Mouse (Mus musculus) cerebellum, adult 9-10 months (tissue): ENCODE results near the gene Zfp704.

Experiments used
- DNase-seq: peaks from one replicate; pipeline ENCODE4 v3.0.0; 2022

Zfp704 gene

DNA sequence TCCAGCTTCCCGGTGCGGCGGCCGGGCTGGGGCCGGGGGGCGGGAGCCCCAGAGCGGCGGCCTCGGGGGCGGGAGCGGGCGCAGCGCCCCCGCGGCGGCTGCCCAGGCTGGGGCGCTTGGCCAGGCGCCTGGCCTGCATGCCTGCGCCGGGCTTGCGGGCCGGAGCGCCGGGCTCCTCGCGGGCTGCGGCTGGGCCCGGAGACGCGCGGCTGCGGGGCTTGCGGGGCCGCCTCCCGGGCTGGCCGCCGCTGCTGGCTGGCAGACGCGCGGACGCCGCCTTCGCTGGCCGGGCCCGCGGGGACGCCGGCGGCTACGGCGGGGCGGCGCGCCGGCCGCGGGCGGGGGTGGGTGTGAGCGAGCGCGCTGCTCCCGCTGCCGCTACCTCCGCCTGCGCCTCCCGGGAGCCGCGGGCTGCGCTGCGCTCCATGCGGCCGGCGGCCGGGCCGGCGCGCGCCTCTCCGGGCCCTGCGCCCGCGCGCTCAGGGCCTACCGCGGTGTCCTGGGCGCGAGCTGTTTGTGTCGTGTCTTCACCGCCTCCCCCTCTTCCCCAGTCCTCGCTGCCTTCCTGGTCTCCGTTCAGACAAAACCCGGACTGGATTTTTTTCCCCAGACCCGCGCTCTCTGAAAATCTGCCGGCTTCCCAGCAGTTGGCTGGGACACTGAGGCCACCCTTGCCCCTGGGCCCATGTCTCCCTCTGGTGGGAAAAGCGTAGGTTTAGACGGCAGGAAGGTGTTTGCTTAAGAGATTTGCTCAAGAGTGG lies at the start of gene Zfp704:
Gene Zfp704 (minus strand): TSS at position 505 of the 761 bp plus-strand sequence.
- peak; percentile 88 for DNase-seq

DNA sequence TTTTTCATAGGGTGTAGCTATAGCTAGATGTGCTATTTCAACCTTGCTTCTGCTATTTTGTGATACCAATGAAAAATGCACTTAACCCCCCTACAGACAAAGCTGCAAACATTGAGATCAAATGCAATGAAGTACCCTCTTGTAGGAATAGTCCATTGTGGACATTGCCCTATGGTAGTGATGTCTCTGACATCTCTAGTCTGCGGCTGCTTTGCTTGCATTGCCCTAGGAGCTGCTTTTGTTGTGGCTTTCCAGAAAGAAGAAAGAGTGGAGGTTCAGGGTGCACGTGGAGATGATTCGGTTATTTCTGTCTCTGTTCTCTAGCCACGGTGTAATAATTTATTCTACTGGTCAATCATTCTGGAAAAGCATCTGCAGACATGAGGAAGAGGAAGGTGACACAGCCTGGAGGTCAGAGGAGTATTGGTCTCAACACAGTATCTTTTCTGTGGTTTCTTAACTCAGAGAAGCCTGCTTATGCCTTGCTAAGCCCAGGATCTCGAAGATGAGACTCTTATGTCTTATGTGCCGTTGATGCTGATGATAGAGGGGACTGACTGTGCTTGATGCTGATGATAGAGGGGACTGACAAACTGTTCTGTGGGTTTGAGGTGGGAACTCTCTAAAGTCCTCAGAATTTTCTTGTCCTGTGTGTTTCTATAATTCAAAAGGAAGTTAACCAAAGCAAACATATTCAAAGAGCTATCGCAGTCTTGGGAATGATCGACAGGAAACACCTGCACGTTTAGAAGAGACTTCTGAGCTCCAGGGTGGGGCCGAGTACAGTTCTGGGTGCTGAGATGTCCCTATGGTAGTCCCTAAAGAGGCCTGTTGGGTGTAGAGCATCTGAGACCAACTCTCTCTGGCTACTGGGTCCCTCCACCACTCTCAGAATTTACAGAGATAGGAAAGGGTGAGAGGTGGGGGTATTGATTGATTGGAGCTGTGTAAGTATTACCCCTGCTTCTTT lies 23.4 kb upstream of the Zfp704 start:
- DNase-seq = no peak

DNA sequence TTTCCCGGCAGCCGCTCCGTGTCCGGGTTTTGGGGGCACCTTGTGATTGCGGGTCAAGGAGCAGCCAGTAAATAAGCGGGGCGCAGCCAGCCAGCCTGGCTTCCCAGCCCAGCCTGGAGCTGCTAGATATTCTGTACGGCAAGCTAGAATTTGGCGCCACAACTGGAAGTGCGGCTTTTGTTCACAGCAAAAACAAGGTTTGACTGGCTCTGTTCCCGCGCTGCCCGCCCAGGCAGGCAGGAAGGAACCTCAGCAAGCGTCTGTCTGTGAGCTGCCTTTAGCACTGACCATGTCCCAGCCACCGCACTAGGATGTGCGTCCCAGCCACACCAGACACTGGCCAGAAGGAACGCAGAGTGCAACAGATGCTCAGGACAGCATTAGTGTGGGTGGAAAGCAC lies 20.1 kb upstream of the Zfp704 start:
- no peak for DNase-seq

DNA sequence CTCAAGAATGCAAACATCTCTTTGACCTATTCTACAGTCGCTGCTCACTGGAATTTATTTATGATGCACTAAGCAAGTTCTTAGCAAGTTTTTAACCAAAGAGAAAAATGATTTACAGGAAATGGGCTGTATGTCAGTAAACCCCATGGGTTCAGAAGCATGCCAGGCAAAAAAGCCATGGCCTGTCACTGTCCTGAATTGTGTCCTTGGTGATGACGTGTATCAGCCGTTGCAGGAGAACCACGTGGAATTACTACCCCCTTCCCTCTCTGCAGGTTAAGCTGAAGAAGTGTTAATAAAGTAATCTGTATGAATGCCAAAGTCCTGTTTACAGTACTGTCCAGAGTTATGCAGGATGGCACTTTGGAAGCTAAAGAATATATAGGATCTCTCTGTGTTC lies 18.2 kb upstream of the Zfp704 start:
- no peak for DNase-seq

DNA sequence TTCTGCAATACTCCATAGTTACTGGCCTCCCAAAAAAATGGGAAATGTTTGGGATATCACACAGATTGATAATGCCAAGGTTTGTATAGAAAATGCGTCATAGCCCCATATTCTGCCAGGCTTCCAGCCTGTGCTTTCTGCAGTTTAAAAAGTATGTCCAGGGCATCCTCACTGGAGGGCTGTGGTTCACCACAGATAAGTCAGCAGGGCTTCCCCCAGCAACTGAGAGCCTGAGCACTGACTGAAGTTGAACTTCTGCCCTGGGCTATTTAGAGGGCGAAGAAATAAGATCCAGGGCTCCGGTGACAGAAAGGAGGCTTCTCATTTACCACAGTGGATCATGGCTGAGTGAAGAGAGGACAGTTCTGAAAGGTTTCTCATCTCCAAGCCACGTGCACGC lies 16.3 kb upstream of the Zfp704 start:
- DNase-seq = no peak

DNA sequence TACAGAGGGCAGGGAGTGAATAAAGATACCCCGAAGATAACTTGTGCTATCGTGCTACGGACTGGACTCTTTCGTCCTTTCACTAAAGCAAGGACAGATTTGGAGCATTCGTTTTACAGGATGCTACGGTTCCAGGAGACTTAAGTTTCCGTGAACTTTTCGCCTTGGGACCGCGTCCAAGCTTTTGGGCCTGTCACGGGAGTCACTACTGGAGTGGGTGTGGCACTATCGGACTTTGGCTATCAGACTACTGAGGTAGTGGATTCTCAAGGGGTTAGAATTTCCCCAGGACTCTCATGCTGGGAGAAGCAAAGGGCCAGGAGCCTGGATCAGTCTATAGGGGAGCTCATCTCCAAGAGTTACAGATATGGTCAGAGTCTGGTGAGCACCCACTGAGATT lies 10.7 kb upstream of the Zfp704 start:
- DNase-seq = no peak

DNA sequence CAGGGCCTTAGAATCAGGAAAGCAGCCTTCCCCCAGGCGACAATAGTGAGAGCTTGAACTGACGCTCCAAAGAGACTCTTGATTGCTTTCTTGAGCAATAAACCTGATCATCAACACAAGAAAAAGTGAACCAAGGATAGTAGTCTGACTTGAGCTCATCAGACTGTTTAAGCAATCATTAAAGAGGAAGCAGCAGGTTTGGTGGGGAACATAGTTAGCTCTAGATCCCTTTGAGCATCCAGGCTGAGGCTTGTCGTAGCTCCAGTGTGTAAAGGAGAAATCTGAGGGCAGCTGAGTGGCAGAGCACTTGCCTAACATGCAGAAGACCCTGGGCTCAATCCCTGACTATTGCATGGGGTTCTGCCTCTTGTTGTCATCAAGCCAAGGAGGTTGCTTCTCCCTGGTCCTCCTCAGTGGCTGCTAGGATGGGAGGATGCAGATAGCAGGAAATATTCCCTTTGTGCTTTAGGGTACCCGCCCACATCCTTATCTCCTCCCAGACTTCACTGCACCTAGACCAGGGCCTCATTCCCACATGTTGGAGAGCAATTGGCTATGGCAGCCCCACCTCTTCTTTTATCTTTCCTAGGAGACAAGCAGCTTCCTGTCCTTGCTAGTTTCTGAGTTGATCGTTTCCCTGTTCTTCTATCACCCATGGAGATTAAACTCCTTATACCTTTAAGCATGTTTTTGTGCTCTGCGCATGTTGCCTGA lies 9.8 kb upstream of the Zfp704 start:
- no peak for DNase-seq

DNA sequence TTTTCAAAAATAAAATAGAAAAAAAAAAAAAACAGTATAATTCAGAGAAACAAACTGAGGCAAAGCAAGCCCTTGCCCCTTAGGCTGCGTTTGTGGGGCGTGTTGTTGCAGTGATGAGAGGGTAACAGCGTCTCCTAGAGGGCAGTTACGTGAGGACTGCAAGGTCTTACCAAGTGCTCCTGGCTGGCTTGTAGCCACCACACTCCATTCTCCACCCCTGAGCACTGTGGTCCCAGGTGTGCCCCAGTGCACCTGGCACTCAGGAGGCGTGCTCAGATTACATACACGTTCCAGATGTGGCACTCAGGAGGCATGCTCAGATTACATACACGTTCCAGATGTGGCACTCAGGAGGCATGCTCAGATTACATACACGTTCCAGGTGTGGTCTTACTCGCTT lies 7.2 kb upstream of the Zfp704 start:
- no peak for DNase-seq

DNA sequence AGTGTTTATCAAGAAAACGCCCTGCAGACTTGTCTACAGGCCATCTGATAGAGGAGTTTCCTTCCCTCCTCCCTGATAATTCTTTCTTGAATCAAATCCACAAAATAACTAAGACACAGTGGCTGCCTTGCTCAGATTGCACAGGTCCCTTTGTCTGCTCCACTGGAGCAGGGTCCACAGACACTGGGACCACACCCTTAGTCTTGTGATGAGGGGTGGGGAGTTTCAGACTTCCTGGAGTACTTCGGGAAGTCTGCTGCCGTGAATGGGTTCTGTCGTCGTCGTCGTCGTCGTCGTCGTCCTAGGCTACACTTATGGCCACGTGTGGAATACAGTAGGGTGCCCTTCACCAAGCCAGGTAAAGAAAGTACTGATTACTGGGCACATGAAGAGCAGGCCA lies 4.8 kb upstream of the Zfp704 start:
- no peak for DNase-seq

DNA sequence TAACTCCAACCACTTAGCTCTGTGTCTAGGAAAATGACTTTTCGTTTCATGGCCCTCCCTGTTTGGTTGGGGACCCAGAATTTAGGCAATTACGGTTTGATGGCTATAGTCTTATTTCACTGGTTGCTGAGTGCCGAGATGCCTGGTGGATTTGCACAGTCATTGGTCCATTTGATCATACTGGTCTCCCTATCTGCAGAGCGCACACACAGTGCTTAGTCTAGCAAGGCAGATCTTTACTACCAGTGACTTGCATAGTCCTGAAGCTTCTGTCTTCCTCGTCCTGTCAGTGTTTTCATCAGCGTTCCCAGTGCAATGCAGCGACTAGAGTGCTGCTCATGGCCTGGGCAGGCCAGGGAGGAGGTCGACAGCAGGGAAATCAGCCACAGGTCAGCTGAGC lies 4.1 kb upstream of the Zfp704 start:
- DNase-seq = no peak

DNA sequence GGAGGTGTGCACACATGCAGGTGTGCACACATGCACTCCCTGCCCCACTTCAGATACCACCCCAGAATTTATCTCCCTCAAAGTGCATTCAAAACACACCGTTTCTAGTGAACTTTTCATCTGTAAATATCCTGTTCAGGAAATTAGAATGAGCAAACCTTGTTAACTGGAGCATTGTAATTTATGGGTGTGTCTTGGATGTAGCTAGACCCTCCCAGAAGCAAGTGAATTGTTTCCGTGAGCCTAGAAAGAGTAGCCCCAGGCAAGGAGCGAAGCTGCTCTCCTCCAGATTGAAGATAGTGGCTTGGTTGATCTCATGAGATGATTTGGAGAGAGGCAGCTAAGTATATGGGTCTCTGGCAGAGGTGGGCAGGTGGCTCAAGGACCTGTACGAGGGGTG lies 1.3 kb upstream of the Zfp704 start:
- no peak for DNase-seq

DNA sequence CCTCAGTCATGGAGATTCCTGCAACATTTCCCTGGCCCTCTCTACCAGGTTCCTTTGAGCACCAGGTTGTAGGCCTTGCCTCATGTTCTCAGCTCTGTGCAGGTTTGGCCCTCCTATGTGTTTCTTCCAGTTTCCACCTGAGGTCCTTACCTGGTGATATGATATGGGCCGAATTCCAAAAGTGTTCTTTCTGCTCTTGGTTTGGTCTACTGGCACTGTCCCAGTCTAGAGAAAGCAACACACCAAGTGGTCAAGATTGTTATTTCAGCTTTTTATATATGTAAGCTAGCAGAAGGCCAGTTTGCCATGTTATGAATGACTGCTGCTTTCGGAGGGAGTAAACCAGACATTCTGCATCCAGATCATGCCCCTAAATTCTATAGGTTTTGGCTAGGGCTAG lies 541 bp upstream of the Zfp704 start:
- peak; percentile 71 for DNase-seq

DNA sequence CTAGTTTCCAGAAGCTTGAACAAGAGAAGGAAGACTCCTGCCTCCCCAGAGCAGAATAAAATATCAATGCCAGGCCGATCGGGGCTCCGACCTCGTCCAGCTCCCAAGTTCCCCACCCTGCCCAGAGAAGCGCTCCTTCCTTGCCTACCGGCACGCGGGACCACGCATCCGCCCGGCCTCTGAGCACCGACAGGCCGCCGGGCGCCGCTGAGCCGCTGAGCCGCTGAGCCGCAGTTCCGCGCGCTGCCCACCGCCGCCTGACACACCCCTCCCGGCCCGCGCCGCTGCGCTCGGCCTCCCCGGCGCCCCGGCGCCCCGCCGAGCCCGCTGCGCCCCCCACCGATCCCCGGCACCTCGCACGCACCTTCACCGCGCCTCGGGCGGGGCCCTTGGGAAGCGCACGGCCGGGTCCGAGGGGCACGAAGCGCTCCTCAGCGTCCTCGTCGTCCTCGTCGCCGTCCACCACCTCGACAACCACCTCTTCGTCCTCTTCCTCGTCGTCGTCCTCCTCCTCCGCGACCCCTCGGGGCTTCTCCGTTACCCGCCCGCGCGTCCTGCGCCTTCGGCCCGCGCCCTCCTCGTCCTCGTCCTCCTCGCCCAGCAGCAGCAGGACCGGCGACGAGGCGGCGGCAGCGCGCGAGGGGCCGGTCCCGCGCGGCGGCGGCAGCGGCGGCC lies 842 bp downstream of the Zfp704 start:
- peak; percentile 45 for DNase-seq

DNA sequence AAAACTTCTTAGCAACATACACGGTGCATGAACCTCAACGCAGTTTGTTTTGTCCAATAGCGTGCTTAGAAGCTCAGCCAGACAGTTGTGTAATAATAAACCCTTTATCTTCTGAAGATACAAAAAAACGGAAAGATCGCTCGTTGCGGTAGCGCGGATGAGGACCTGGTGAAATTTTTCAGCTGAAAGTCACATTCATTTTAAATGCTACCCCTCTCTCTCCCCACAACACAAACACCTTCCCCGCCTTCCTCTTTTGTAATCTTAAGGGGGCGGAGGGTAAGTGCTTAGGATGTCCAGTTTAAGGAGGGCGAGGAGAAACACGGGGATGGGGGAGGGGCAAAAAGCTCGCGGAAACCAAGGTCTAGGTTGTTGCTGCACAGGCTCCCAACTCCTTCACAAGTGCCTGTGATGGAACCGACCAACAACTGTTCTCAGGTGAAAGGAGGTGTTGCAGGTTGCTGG lies 1.4 kb downstream of the Zfp704 start:
- peak; percentile 71 for DNase-seq

DNA sequence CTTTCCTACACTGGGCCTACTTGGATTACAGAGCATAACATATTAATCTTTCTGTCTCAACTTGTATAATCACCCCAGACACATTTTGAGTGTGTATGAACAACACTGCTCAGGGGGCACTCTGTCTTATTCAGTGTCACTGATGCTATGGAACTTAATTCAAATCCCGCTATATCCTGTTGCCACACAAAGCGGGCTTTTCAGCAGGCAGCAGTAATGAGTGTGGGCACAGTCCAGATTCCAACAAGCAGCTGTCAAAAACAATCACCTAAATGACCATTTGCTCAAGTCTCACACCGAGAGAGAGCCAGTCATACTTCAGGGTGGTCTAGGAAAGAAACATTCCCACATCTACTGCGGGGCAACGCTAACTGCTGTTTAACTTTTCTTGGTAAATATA lies 2.2 kb downstream of the Zfp704 start:
- no peak for DNase-seq

DNA sequence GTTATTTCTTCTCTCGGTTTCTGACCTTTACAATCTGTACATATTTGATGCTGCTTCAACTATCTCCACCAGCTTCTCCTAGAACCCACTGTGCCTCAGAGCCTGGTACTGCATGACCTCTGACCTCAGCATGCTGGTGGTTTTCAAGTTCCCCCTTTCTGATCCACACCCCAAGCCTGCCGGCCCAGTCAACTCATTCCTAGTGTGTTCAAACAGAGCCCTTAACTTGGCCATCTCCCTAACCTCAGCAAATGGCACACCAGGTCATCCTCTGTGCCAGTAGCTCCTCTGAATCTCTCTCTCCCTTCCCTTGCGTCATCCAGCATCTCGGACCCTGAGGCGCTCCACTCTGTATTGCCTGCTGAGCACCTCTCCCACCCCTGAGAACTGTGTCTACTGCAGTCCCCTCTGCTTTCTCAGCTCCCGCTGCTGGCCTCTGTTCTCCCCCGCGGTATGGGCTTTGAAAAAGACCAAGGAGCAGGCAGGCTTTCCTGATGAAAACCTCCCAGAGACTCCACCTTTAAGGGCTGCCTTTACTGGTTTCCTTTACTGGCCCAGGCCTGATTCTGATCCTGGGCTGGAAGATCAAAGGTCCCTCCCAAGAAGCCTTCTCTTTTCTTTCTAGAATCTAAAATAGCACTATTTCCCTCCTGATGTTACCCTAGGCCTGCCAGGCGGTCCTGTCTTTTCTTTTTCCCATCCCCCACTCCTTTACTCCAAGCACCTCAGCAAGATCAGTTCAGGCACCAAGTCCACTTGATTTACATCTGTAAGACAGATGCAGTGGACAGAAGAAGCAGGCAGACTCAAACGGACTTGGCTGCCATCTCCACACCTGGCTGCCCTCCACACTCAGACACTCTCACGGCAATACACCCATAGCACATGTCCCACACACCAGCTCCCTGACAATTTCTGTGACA lies 3.8 kb downstream of the Zfp704 start:
- DNase-seq = no peak

DNA sequence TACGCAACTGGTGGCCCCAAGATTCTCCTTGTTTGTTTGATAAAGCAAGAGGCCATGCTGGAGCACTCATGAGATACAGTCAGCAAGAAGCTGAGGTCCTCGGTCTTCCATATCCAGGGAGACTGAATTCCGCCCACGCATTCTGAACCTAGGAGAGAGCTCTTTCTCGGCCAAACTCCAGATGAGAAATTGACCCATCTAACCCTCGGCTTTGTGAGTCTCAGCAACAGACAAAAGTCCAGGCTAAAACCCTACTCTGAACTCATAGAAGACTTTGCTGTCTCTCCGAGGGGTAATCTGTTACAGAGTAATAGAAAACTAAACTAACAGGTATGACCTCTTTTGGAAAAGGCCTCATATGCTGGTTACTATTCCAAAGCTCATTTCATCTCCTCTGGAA lies 4.9 kb downstream of the Zfp704 start:
- no peak for DNase-seq

DNA sequence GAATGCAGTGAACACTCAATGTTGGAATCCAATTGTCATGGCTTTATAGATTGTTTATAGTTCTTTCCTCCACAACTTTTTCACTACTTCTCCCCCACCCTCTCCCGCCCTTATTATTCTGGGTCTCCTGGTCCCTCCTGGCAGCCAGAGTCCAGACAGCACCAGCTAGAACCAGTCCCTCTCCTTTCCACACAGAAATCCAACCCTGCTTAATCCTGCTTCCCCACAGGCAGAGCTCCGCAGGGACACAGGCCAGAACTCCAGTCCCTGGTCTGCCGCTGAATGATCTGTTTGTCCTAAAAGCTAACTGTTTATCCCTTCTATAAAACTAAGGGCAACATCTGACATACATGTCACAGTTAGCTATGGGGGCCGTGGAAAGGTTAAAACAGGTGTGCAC lies 6.0 kb downstream of the Zfp704 start:
- DNase-seq = no peak

DNA sequence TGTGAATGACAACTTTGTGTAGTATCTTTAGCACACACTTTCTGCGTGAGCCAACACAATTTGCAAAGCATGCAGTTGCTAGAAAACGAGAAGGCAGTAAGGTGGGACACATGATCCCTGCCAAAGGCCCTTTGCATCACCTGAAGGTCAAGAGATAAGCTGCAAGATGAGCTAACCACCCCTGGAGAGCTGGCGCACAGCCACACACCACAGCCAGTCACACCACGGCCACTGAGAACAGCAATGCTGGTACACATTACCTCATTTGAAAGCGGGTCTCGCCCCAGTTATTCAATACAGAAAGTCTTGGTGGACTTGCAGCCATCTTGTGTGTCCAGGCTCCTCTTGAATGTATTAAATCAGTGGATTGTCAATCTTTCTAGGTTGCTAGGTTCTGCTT lies 9.3 kb downstream of the Zfp704 start:
- DNase-seq = no peak

DNA sequence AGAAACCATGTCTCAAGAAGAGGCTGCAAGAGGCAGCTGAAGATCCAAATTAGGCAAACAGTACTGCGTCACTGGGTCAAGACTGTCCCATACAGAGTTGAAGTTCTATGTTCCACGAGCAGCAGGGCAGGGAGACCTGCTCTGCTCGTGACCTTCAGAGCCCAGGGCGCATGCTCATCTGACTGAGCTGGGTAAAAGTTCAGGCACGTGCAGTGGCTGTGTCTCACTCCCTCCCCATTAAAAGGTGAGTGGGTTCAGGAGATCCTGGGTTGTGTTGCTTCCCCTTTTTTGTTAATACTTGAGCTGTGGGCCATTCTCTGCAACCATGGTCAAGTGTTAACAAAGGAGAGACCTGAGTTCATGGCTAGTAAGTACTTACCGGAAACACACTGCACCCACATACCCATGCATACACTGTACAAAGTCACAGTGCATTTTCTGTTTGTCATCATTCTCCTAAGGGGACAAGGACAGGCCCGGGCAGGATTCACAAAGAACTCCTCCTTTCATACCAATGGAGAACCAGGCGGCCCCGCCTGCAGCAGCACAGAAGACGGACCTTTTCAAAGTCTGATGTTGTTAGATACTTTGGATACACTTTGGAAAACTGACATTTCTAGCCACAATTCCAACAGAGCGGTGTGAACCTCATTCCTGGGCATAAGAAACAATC lies 10.0 kb downstream of the Zfp704 start:
- no peak for DNase-seq

DNA sequence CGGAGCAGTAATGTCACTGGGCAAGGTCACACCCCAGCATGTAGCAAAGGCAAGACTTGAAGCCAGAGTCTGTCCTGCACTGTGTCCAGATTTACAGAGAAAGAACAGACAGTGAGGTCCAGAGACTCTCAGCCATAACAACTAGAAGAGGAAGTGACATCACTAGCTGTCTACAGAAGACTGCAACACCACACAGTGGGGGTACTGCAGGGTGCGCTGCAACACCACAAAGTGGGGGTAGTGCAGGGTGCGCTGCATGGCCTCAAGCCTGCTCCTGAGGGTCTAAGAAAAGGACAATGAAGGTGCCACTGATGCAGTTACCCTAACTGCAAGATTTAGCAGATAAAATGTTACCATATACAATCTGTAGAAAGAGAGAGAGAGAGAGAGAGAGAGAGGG lies 11.8 kb downstream of the Zfp704 start:
- no peak for DNase-seq
